Mouse (Mus musculus) CH12.LX (cell line): Measurements from ENCODE around the gene Nsd2. TPM values are rescaled to one million over a fixed set of nuclear protein-coding genes. Genes with fewer than 3 reads are reported as not detected.

Experiments used
- DNase-seq: peaks from one replicate; pipeline ENCODE4 v3.0.0-alpha.2; 2013; ENCODE audit errors: extremely low read depth
- H3K27ac ChIP-seq: 2 replicates; pipeline ENCODE4 v1.5.1; 2012; ENCODE audit warnings: low read depth, mild to moderate bottlenecking, control low read depth, moderate library complexity; ENCODE audit not compliant: insufficient read depth
- H3K27me3 ChIP-seq: replicated peaks from 2 replicates; pipeline ENCODE3; 2012; ENCODE audit warnings: inconsistent platforms
- H3K36me3 ChIP-seq, 2 experiments: replicated peaks in 1 of 2; 2 replicates each; pipeline versions ENCODE3 to v1.6.1; 2012; ENCODE audit warnings: inconsistent platforms in 1 of 2, low read length in 1 of 2, mild to moderate bottlenecking in 1 of 2, mixed read lengths in 1 of 2, moderate library complexity in 1 of 2; ENCODE audit not compliant: control insufficient read depth in 1 of 2, insufficient read depth in 1 of 2
- H3K4me1 ChIP-seq, 2 experiments: 2 replicates each; pipeline ENCODE4 v1.6.1; 2012; ENCODE audit warnings: inconsistent platforms in 1 of 2, moderate library complexity in 1 of 2; ENCODE audit not compliant: insufficient read depth in 2 of 2, control insufficient read depth in 1 of 2
- H3K4me2 ChIP-seq: 2 replicates; pipeline ENCODE4 v1.6.1; 2012; ENCODE audit warnings: low read depth, mild to moderate bottlenecking, control low read depth; ENCODE audit not compliant: poor library complexity, insufficient read depth, severe bottlenecking
- H3K4me3 ChIP-seq, 3 experiments: fragments of 150-350 bp in 1 of 3; sonication (generic) in 1 of 3; replicated peaks in 1 of 3; 2 replicates each; pipeline versions ENCODE3 to v1.5.1; 2011 to 2012; ENCODE audit warnings: low read depth in 2 of 3, low read length in 2 of 3, mild to moderate bottlenecking in 2 of 3, moderate library complexity in 2 of 3, control low read depth in 1 of 3, improper control_type of control experiment in 1 of 3, inconsistent platforms in 1 of 3, mixed read lengths in 1 of 3; ENCODE audit not compliant: poor library complexity in 1 of 3
- H3K79me2 ChIP-seq: replicated peaks from 2 replicates; pipeline ENCODE4 v1.6.1; 2012; ENCODE audit warnings: mild to moderate bottlenecking, moderate library complexity; ENCODE audit not compliant: control insufficient read depth, poor library complexity, insufficient read depth, severe bottlenecking; ENCODE audit errors: extremely low read depth
- H3K9ac ChIP-seq: 2 replicates; pipeline ENCODE4 v1.6.1; 2012; ENCODE audit warnings: low read depth, mild to moderate bottlenecking, control low read depth, moderate library complexity; ENCODE audit not compliant: insufficient read depth
- H3K9me3 ChIP-seq: replicated peaks from 2 replicates; pipeline ENCODE3; 2012; ENCODE audit warnings: low read length, inconsistent platforms, mixed read lengths
- BHLHE40 ChIP-seq: IDR thresholded peaks from 2 replicates; pipeline ENCODE4 v1.6.1; 2011; ENCODE audit warnings: mild to moderate bottlenecking, low read depth, low read length, improper control_type of control experiment
- CTCF ChIP-seq, 2 experiments: IDR thresholded peaks in 1 of 2; conservative IDR thresholded peaks in 1 of 2; 2 replicates each; pipeline ENCODE4 v1.5.1; 2011 to 2012; ENCODE audit warnings: low read depth in 2 of 2, low read length in 2 of 2, improper control_type of control experiment in 1 of 2, inconsistent platforms in 1 of 2, mild to moderate bottlenecking in 1 of 2, moderate library complexity in 1 of 2
- ELF1 ChIP-seq: IDR thresholded peaks from 2 replicates; pipeline ENCODE4 v1.6.1; 2014; ENCODE audit warnings: low read depth, mild to moderate bottlenecking, inconsistent platforms, low read length, improper control_type of control experiment
- EP300 ChIP-seq: IDR thresholded peaks from 2 replicates; pipeline ENCODE4 v1.6.1; 2011; ENCODE audit warnings: low read length, improper control_type of control experiment
- MAFK ChIP-seq: IDR thresholded peaks from 2 replicates; pipeline ENCODE4 v1.6.1; 2011; ENCODE audit warnings: low read length, improper control_type of control experiment; ENCODE audit not compliant: insufficient replicate concordance
- MAX ChIP-seq: IDR thresholded peaks from 2 replicates; pipeline ENCODE4 v1.6.1; 2011; ENCODE audit warnings: low read length, improper control_type of control experiment
- MAZ ChIP-seq: IDR thresholded peaks from 2 replicates; pipeline ENCODE4 v1.6.1; 2012; ENCODE audit warnings: low read depth, mild to moderate bottlenecking, inconsistent platforms, low read length, improper control_type of control experiment, moderate library complexity
- MXI1 ChIP-seq: IDR thresholded peaks from 2 replicates; pipeline ENCODE4 v1.6.1; 2011; ENCODE audit warnings: mild to moderate bottlenecking, low read depth, low read length, improper control_type of control experiment
- POLR2A ChIP-seq: IDR thresholded peaks from 2 replicates; pipeline ENCODE4 v1.6.1; 2011; ENCODE audit warnings: low read depth, mild to moderate bottlenecking, improper control_type of control experiment, low read length
- RAD21 ChIP-seq: IDR thresholded peaks from 2 replicates; pipeline ENCODE4 v1.6.1; 2011; ENCODE audit warnings: low read depth, mild to moderate bottlenecking, low read length, improper control_type of control experiment, moderate library complexity
- TBP ChIP-seq: conservative IDR thresholded peaks from 2 replicates; pipeline ENCODE4 v1.6.1; 2011; ENCODE audit warnings: low read depth, low read length, improper control_type of control experiment
- ZNF384 ChIP-seq: IDR thresholded peaks from 2 replicates; pipeline ENCODE4 v1.6.1; 2012; ENCODE audit warnings: low read depth, low read length, improper control_type of control experiment, inconsistent platforms
- dilution Hi-C: fragments of 300-500 bp; cut with MboI; formaldehyde crosslinking; loops from 2 replicates; pipeline ENCODE4 v1.14.3; 2020; ENCODE audit warnings: low sequenced_read_pairs; ENCODE audit not compliant: extremely low pct_unique_long_range_greater_than_20kb, extremely low pct_ligation_motif_present
- in situ Hi-C: fragments of 300-500 bp; cut with MboI; formaldehyde crosslinking; loops from 3 replicates; pipeline ENCODE4 v1.14.3; 2019; ENCODE audit warnings: low sequenced_read_pairs, low pct_ligation_motif_present, low pct_unique_long_range_greater_than_20kb, mixed read lengths
- polyA plus RNA-seq: library from polyadenylated mRNA; unstranded; fragments of >175 nt; gene quantifications from 2 replicates; pipeline ENCODE4 v1.2.1, GENCODE M21; 2012; ENCODE audit warnings: low read depth; ENCODE audit not compliant: insufficient read length
- total RNA-seq, 2 experiments: library from RNA; depleted of rRNA; stranded (reverse); fragments of 300-350 nt in 1 of 2; fragments of >200 nt in 1 of 2; gene quantifications; 2 replicates each; pipeline ENCODE4 v1.2.3; 2012 to 2014

The Nsd2 gene
- total and polyA plus RNA-seq, 3 experiments: 39.8 to 55.0 (median 49.9) TPM

GRCm38 (mm10) chr5:33857693-33858092, 37.2 kb downstream of the Nsd2 start:
- in situ Hi-C loops (no loop called here), dilution Hi-C loops (no loop called here)
- H3K9me3 ChIP-seq: peaks cover 10% of the 10 kb centered on the region
- H3K4me2 ChIP-seq: no peak overlapping the region
- H3K9ac ChIP-seq: no peak overlapping the region
- no peaks in the 10 kb centered on the region for H3K27me3 ChIP-seq
- TF ChIP-seq POLR2A: no peak
- peak; percentile 37; the same call in 1 of the 2 replicates for TF ChIP-seq ZNF384
- no peak overlapping the region for H3K27ac ChIP-seq
- H3K36me3 ChIP-seq: peaks cover 42 to 79% of the 10 kb centered on the region in 2 experiments
- H3K4me3 ChIP-seq: no peak overlapping the region
- H3K79me2 ChIP-seq: no peaks in the 10 kb centered on the region
- DNase-seq: no peak
- no peaks in the 10 kb centered on the region for H3K4me1 ChIP-seq

GRCm38 (mm10) chr5:33875472-33875871, 54.9 kb downstream of the Nsd2 start:
- Histone ChIP-seq H3K27me3 (no peaks in the 10 kb centered on the region), H3K79me2 (no peaks in the 10 kb centered on the region), H3K27ac (no peak overlapping the region), H3K4me2 (no peak overlapping the region), H3K4me3 (no peak overlapping the region), H3K9ac (no peak overlapping the region), H3K36me3 (peaks cover 40 to 88% of the 10 kb centered on the region in 2 experiments), H3K9me3 (no peaks in the 10 kb centered on the region), H3K4me1 (no peaks in the 10 kb centered on the region)
- dilution Hi-C loops (no loop called here), in situ Hi-C loops (no loop called here)
- DNase-seq: no peak
- TF ChIP-seq MAX (no peak), MXI1 (no peak), ELF1 (no peak), MAZ (no peak), CTCF (conservative IDR thresholded peaks at IDR 0.05 in 1 of 2, IDR thresholded peaks at IDR 0.05 in 1 of 2; ENCODE audit: low read depth in 2 of 2, low read length in 2 of 2) (no peak), TBP (no peak), EP300 (no peak), BHLHE40 (no peak)

- Histone ChIP-seq H3K4me2 (no peak overlapping the region), H3K4me3 (no peak overlapping the region), H3K79me2 (no peaks in the 10 kb centered on the region), H3K27ac (no peak overlapping the region), H3K4me1 (no peaks in the 10 kb centered on the region), H3K27me3 (no peaks in the 10 kb centered on the region), H3K9me3 (no peaks in the 10 kb centered on the region), H3K9ac (no peak overlapping the region), H3K36me3 (peaks cover 66 to 92% of the 10 kb centered on the region in 2 experiments)
- TF ChIP-seq RAD21 (no peak), MAFK (peak; percentile 93)
- dilution Hi-C loops (no loop called here), in situ Hi-C loops (no loop called here)
- DNase-seq: no peak
Measured at GRCm38 (mm10) chr5:33881118-33881517, 60.6 kb downstream of the Nsd2 start.
